Mouse (Mus musculus): ENCODE measurements at regions not wholly inside any gene's neighbourhood (a gene's known extent, or its start where the extent isn't known, plus 50 kb on each side); places are given as distances from the start of the nearest gene placed in this dataset.

GRCm38 (mm10) chr13:28833700-28834065 lies 119.8 kb downstream of the Sox4 start:
- TF ChIP-seq POLR2A (IDR thresholded peaks at IDR 0.05; ENCODE audit: borderline replicate concordance, extremely low read depth, insufficient read depth, insufficient read length): no peak
- no peaks in the 10 kb centered on the region for H3K9me3 ChIP-seq (ENCODE audit: control insufficient read depth, low read length)
- H3K4me2 ChIP-seq (replicated peaks; ENCODE audit: low read depth, low read length, severe bottlenecking): no peak overlapping the region
- H3K4me3 ChIP-seq (replicated peaks; ENCODE audit: low read length): no peak overlapping the region
- peaks cover 13% of the 10 kb centered on the region; the same call in 1 of the 2 replicates for H3K4me1 ChIP-seq (ENCODE audit: control insufficient read depth, insufficient read depth, low read length)
- no peak overlapping the region for H3K27ac ChIP-seq (replicated peaks; ENCODE audit: low read depth, low read length)
- H3K9ac ChIP-seq (ENCODE audit: low read depth, low read length, severe bottlenecking): no peak overlapping the region
- WGBS: 74% methylated on average over 1 of the region's 1 CpGs
- H3K36me3 ChIP-seq (ENCODE audit: control insufficient read depth, insufficient read depth, low read length): no peaks in the 10 kb centered on the region
- DNase-seq (ENCODE audit: low spot score) (no peak), ATAC-seq (ENCODE audit: low FRiP score, low read depth) (no peak)
- no peaks in the 10 kb centered on the region for H3K27me3 ChIP-seq (ENCODE audit: control insufficient read depth, insufficient read depth, low read length)

- H3K4me3 ChIP-seq (replicated peaks; ENCODE audit: low read length): no peak overlapping the region
- peaks cover 7% of the 10 kb centered on the region; the same call in 1 of the 2 replicates for H3K4me1 ChIP-seq (ENCODE audit: control insufficient read depth, insufficient read depth, low read length)
- no peak overlapping the region for H3K4me2 ChIP-seq (replicated peaks; ENCODE audit: low read depth, low read length, severe bottlenecking)
- H3K27ac ChIP-seq (replicated peaks; ENCODE audit: low read depth, low read length): no peak overlapping the region
- 42% methylated on average over 12 of the region's 12 CpGs for WGBS
- no peak; the same call in 1 of the 2 replicates for ATAC-seq (ENCODE audit: low FRiP score, low read depth)
- no peaks in the 10 kb centered on the region for H3K9me3 ChIP-seq (ENCODE audit: control insufficient read depth, low read length)
- DNase-seq (ENCODE audit: low spot score): no peak
- H3K27me3 ChIP-seq (ENCODE audit: control insufficient read depth, insufficient read depth, low read length): no peaks in the 10 kb centered on the region
- no peaks in the 10 kb centered on the region for H3K36me3 ChIP-seq (ENCODE audit: control insufficient read depth, insufficient read depth, low read length)
- H3K9ac ChIP-seq (ENCODE audit: low read depth, low read length, severe bottlenecking): no peak overlapping the region
- TF ChIP-seq POLR2A (IDR thresholded peaks at IDR 0.05; ENCODE audit: borderline replicate concordance, extremely low read depth, insufficient read depth, insufficient read length): no peak
Measured at GRCm38 (mm10) chr13:28832855-28833699, 120.4 kb downstream of the Sox4 start.

- 79% methylated on average over 7 of the region's 7 CpGs for WGBS
- Histone ChIP-seq H3K4me2 (replicated peaks; ENCODE audit: low read depth, low read length, severe bottlenecking) (no peak overlapping the region), H3K4me1 (ENCODE audit: control insufficient read depth, insufficient read depth, low read length) (no peaks in the 10 kb centered on the region), H3K9me3 (ENCODE audit: control insufficient read depth, low read length) (no peaks in the 10 kb centered on the region), H3K9ac (ENCODE audit: low read depth, low read length, severe bottlenecking) (no peak overlapping the region), H3K27me3 (ENCODE audit: control insufficient read depth, insufficient read depth, low read length) (no peaks in the 10 kb centered on the region), H3K4me3 (replicated peaks; ENCODE audit: low read length) (no peak overlapping the region), H3K27ac (replicated peaks; ENCODE audit: low read depth, low read length) (no peak overlapping the region), H3K36me3 (ENCODE audit: control insufficient read depth, insufficient read depth, low read length) (no peaks in the 10 kb centered on the region)
- no peak for DNase-seq (ENCODE audit: low spot score)
- no peak for ATAC-seq (ENCODE audit: low FRiP score, low read depth)
- no peak for TF ChIP-seq POLR2A (IDR thresholded peaks at IDR 0.05; ENCODE audit: borderline replicate concordance, extremely low read depth, insufficient read depth, insufficient read length)
Measured at GRCm38 (mm10) chr13:28826284-28826683, 127.2 kb downstream of the Sox4 start.

GRCm38 (mm10) chr13:28823985-28824384 lies 129.5 kb downstream of the Sox4 start:
- Histone ChIP-seq H3K4me1 (ENCODE audit: control insufficient read depth, insufficient read depth, low read length) (no peaks in the 10 kb centered on the region), H3K9ac (ENCODE audit: low read depth, low read length, severe bottlenecking) (no peak overlapping the region), H3K9me3 (ENCODE audit: control insufficient read depth, low read length) (no peaks in the 10 kb centered on the region), H3K4me3 (replicated peaks; ENCODE audit: low read length) (no peak overlapping the region), H3K36me3 (ENCODE audit: control insufficient read depth, insufficient read depth, low read length) (no peaks in the 10 kb centered on the region), H3K4me2 (replicated peaks; ENCODE audit: low read depth, low read length, severe bottlenecking) (no peak overlapping the region), H3K27me3 (ENCODE audit: control insufficient read depth, insufficient read depth, low read length) (no peaks in the 10 kb centered on the region), H3K27ac (replicated peaks; ENCODE audit: low read depth, low read length) (no peak overlapping the region)
- DNase-seq (ENCODE audit: low spot score) (no peak), ATAC-seq (ENCODE audit: low FRiP score, low read depth) (no peak)
- WGBS: 74% methylated on average over 11 of the region's 11 CpGs
- TF ChIP-seq POLR2A (IDR thresholded peaks at IDR 0.05; ENCODE audit: borderline replicate concordance, extremely low read depth, insufficient read depth, insufficient read length): no peak

- H3K36me3 ChIP-seq (ENCODE audit: control insufficient read depth, insufficient read depth, low read length): no peaks in the 10 kb centered on the region
- ATAC-seq (ENCODE audit: low FRiP score, low read depth): no peak
- H3K4me1 ChIP-seq (ENCODE audit: control insufficient read depth, insufficient read depth, low read length): no peaks in the 10 kb centered on the region
- no peak overlapping the region for H3K9ac ChIP-seq (ENCODE audit: low read depth, low read length, severe bottlenecking)
- DNase-seq (ENCODE audit: low spot score): no peak
- no peak overlapping the region for H3K27ac ChIP-seq (replicated peaks; ENCODE audit: low read depth, low read length)
- no peak for TF ChIP-seq POLR2A (IDR thresholded peaks at IDR 0.05; ENCODE audit: borderline replicate concordance, extremely low read depth, insufficient read depth, insufficient read length)
- WGBS: 74% methylated on average over 9 of the region's 9 CpGs
- H3K9me3 ChIP-seq (ENCODE audit: control insufficient read depth, low read length): no peaks in the 10 kb centered on the region
- H3K27me3 ChIP-seq (ENCODE audit: control insufficient read depth, insufficient read depth, low read length): no peaks in the 10 kb centered on the region
- no peak overlapping the region for H3K4me3 ChIP-seq (replicated peaks; ENCODE audit: low read length)
- H3K4me2 ChIP-seq (replicated peaks; ENCODE audit: low read depth, low read length, severe bottlenecking): no peak overlapping the region
Measured at GRCm38 (mm10) chr13:28823311-28823880, 130.1 kb downstream of the Sox4 start.
